Mouse (Mus musculus): Measurements from ENCODE around the gene Wbp2.

Wbp2 gene

DNA sequence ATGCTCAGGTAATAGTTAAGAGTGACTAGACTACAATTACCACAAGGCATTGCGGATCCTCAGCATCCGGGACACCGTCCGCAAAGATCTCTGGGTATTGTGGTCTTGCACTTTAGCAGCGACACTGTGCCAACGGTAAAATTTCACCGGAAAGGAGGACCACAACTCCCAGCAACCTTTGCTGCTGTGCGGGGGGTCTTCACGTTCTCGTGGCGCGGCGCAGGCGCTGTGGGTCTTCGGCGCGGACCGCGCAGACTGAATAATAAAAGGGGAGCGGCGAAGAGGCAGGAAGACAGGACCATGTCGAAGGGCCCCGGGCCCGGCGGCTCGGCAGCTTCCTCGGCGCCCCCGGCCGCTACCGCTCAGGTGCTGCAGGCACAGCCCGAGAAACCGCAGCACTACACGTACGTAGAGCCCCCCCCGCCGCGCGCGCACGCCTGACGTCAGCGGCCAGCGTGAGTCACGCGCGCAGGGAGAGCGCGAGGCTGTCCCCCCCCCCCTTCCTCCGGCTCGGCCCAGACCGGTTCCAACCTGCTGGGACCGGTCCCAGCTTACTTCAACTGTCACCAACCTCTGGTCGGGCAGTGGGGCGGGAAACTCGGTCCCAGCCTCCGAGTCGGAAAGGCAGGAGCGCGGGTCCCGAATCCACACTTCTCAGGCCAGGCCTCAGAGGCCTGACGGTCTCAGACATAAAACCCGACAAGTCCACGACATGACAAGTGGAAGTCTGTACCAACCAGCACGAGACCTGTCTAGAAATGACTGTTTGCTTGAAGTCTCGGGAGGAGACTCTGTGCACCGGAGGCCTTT is 56.5 kb downstream of the Wbp2 start, which contains the start of gene Unk:
TSS of gene Unk (plus strand) at position 235 of the 810 bp plus-strand sequence.
- DNase-seq (ENCODE audit: low spot score in 2 of 2), result peak; percentile 81 to 92

GRCm38 (mm10) chr11:116029086-116029865 is 57.5 kb downstream of the Wbp2 start:
- DNase-seq (ENCODE audit: low spot score in 2 of 2), result no peak
